Mouse (Mus musculus) megakaryocyte, embryonic 14.5 days (primary cell): ENCODE measurements around the gene Bcl10. TPM values are rescaled to one million over a fixed set of nuclear protein-coding genes. Genes with fewer than 3 reads are reported as not detected.

Experiments
- H3K27me3 ChIP-seq: replicated peaks from 2 replicates; pipeline ENCODE3; 2012; ENCODE audit warnings: inconsistent platforms
- H3K36me3 ChIP-seq: replicated peaks from 2 replicates; pipeline ENCODE3; 2012; ENCODE audit warnings: low read length, inconsistent platforms, mixed read lengths
- H3K4me1 ChIP-seq: 2 replicates; pipeline ENCODE4 v1.6.1; 2012; ENCODE audit warnings: inconsistent platforms
- H3K4me3 ChIP-seq: replicated peaks from 2 replicates; pipeline ENCODE3; 2012; ENCODE audit warnings: moderate library complexity, mild to moderate bottlenecking, inconsistent platforms
- H3K9me3 ChIP-seq: 2 replicates; pipeline ENCODE4 v1.6.1; 2012; ENCODE audit warnings: inconsistent platforms
- FLI1 ChIP-seq: IDR thresholded peaks from 2 replicates; pipeline ENCODE4 v1.6.1; 2012; ENCODE audit warnings: low read length, inconsistent platforms, mixed read lengths
- GATA1 ChIP-seq: IDR thresholded peaks from 3 replicates; pipeline ENCODE4 v1.6.1; 2012; ENCODE audit warnings: mixed read lengths, low read length, inconsistent platforms, borderline replicate concordance
- polyA plus RNA-seq: library from polyadenylated mRNA; stranded (reverse); fragments of >175 nt; gene quantifications from 2 replicates; pipeline ENCODE4 v1.2.3, GENCODE M21; 2012; ENCODE audit warnings: low replicate concordance; ENCODE audit not compliant: insufficient read depth

Bcl10 gene
- polyA plus RNA-seq, 1 experiment, result 17.2 TPM

GRCm38 (mm10) chr3:145933845-145934244, 11.2 kb downstream of the Bcl10 start:
- H3K36me3 ChIP-seq, result peaks cover 65% of the 10 kb centered on the region
- TF ChIP-seq GATA1 (no peak), FLI1 (no peak)

GRCm38 (mm10) chr3:145937505-145938404, 15.2 kb downstream of the Bcl10 start, which contains the start of gene 2410004B18Rik:
Gene 2410004B18Rik (plus strand): TSS chr3:145938014.
- Histone ChIP-seq H3K4me3 (peak within 1 kb of the TSS; percentile 96), H3K4me1 (peaks cover 72% of the 10 kb centered on the region), H3K27me3 (no peaks in the 10 kb centered on the region), H3K9me3 (no peaks in the 10 kb centered on the region), H3K36me3 (peaks cover 60% of the 10 kb centered on the region)
- peak; percentile 72; the same call in 1 of the 2 replicates for TF ChIP-seq FLI1
- no peak for TF ChIP-seq GATA1

More at GRCm38 (mm10) chr3:145933845-145934244, 11.2 kb downstream of the Bcl10 start:
- H3K9me3 ChIP-seq, result no peaks in the 10 kb centered on the region
- H3K27me3 ChIP-seq, result no peaks in the 10 kb centered on the region
- peak overlapping the region; percentile 72 for H3K4me3 ChIP-seq
- peaks cover 66% of the 10 kb centered on the region for H3K4me1 ChIP-seq

DNA sequence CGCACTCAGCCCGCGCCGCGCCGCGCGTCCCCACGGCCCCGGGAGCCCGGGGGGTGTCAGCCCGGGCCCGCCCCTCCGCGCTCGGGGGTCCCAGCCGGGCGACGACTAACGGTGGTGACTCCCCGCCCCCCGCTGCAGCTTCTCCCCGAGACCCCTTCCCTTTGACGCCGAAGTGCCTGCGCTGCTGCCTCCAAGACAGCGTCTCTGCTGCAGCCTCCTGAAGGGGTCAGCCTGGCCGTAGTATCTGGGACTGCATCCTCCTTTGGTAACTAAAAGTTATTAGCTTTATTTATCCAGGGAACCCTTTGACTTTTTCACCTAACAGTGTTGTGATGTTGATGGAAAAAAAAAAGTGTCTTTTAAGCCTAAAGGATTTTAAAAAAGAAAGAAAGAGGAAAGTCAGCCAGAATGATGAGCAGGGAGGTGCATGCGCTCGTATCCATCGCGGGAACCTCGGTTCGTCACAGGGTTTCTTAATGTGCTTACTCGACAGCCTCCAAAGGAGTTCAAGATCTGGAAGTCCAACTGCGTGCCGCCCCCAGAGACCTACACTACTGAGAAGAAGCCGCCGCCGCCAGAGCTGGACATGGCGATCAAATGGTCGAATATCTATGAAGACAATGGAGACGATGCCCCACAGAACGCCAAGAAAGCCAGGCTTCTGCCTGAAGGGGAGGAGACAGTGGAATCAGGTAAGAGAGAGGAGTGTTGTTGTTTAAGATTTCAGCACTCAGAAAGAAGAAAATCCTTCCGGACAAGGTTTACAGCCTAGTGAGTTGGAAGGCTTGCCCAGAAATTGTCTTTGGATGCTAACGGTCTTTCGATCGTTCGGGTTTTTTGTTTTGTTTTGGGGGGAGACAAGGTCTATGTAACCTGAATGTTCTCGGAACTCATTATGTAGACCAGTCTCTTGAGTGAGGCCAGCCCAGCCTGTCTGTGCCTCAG, 16.1 kb downstream of the Bcl10 start:
- H3K36me3 ChIP-seq, result peaks cover 60% of the 10 kb centered on the region
- TF ChIP-seq GATA1 (no peak), FLI1 (no peak)
- H3K4me3 ChIP-seq, result peak overlapping the region; percentile 96
- peaks cover 64% of the 10 kb centered on the region for H3K4me1 ChIP-seq
- no peaks in the 10 kb centered on the region for H3K9me3 ChIP-seq
- no peaks in the 10 kb centered on the region for H3K27me3 ChIP-seq

DNA sequence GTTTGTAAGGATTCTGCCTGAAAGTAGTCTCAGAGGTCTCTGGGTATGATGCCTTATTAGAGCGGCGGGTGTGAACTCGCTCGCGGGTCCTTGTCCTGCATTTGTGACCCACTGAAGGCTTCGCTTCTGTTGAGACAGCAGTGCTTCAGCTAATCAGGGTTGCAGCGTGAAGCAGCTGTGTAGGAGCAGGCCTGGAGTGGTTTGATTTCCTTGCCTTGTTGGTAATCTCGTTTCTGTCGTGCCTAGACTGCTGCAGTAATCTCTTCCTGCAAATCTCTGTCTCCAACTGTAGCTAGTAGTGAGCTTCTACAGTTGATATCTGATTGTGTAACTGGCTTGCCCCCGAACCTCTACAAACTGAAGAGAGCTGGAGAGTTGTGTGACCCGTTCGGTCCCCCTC, 16.8 kb downstream of the Bcl10 start:
- TF ChIP-seq GATA1 (no peak), FLI1 (no peak)
- H3K4me1 ChIP-seq, result peaks cover 57% of the 10 kb centered on the region
- H3K4me3 ChIP-seq, result peak overlapping the region; percentile 96
- no peaks in the 10 kb centered on the region for H3K9me3 ChIP-seq
- no peaks in the 10 kb centered on the region for H3K27me3 ChIP-seq
- H3K36me3 ChIP-seq, result peaks cover 65% of the 10 kb centered on the region

GRCm38 (mm10) chr3:145939971-145940370, 17.4 kb downstream of the Bcl10 start:
- peaks cover 65% of the 10 kb centered on the region for H3K36me3 ChIP-seq

GRCm38 (mm10) chr3:145941971-145942370, 19.4 kb downstream of the Bcl10 start:
- peaks cover 65% of the 10 kb centered on the region for H3K4me1 ChIP-seq

More at GRCm38 (mm10) chr3:145939971-145940370, 17.4 kb downstream of the Bcl10 start:
- Histone ChIP-seq H3K4me1 (peaks cover 53% of the 10 kb centered on the region), H3K4me3 (no peak overlapping the region), H3K27me3 (no peaks in the 10 kb centered on the region), H3K9me3 (no peaks in the 10 kb centered on the region)
- TF ChIP-seq GATA1 (no peak), FLI1 (no peak)

DNA sequence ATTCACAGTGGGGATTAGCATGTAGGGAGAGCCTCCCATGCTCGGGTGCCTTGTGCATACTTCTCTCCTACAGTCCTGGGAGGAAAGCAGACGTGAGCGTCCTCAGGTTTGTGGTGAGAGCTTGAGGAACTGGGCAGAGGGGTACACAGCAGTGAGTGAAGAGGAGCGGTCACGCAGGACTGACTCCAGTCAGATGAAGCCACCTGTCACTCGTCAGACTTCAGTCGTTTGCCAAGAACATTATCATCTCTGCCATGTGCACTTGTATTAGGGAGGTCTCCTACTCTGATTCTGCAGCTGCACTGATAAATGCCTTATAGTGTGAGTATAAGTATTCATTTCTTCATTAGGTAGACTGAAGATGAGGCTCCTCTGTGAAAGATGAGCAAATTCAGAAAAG, 21.7 kb downstream of the Bcl10 start:
- Histone ChIP-seq H3K9me3 (no peaks in the 10 kb centered on the region), H3K4me1 (peaks cover 60% of the 10 kb centered on the region), H3K27me3 (no peaks in the 10 kb centered on the region), H3K36me3 (peaks cover 56% of the 10 kb centered on the region), H3K4me3 (no peak overlapping the region)
- TF ChIP-seq FLI1, result no peak
- no peak for TF ChIP-seq GATA1

More at GRCm38 (mm10) chr3:145941971-145942370, 19.4 kb downstream of the Bcl10 start:
- Histone ChIP-seq H3K9me3 (no peaks in the 10 kb centered on the region), H3K4me3 (peak overlapping the region; percentile 31), H3K36me3 (peaks cover 58% of the 10 kb centered on the region), H3K27me3 (no peaks in the 10 kb centered on the region)
- TF ChIP-seq GATA1, result no peak
- no peak for TF ChIP-seq FLI1

DNA sequence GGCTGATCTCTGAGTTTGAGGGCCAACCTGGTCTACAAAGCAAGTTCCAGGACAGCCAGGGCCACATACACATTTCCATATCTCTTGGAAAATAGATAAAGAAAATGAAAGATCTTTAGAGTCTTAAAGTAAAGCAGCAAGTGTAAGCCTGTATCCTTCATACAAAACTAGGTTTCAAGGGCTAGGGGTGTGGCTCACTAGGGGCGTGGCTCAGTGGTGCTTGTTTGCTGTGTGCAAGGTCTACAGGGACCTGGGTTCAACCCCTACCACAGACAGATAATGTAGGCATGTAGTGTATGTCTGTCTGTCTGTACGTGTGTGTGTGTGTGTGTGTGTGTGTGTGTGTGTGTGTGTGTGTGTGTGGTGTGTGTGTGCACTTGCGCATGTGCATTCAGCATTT, 23.3 kb downstream of the Bcl10 start:
- H3K4me3 ChIP-seq, result no peak overlapping the region
- H3K9me3 ChIP-seq, result no peaks in the 10 kb centered on the region
- H3K36me3 ChIP-seq, result peaks cover 41% of the 10 kb centered on the region
- H3K4me1 ChIP-seq, result peaks cover 59% of the 10 kb centered on the region
- H3K27me3 ChIP-seq, result no peaks in the 10 kb centered on the region
- no peak for TF ChIP-seq FLI1
- no peak for TF ChIP-seq GATA1

DNA sequence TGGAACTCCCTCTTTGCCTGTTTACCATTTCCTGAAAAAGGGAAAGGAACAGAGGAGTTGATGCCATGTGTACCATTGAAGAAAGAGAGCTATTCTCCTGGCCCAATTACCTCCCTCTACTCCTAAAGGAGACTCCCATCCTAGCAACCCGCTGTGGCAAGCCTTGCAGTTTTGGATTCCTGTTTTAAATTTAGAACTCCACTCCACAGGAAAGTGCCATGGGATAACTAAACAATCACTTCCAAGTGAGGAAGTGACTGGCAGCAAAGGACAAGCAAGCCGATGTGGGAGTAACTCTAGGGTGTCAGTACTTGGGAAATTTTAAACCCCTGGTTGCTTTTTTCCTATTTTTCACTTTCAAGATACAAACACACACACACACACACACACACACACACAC, 24.1 kb downstream of the Bcl10 start:
- peaks cover 33% of the 10 kb centered on the region for H3K36me3 ChIP-seq
- H3K9me3 ChIP-seq, result no peaks in the 10 kb centered on the region
- no peaks in the 10 kb centered on the region for H3K27me3 ChIP-seq
- TF ChIP-seq FLI1, result no peak
- TF ChIP-seq GATA1, result no peak
- H3K4me1 ChIP-seq, result peaks cover 59% of the 10 kb centered on the region
- peak overlapping the region; percentile 21 for H3K4me3 ChIP-seq
